Comparison of ENCODE assay signal across 8 mouse cellular contexts in the genomic region with DNA sequence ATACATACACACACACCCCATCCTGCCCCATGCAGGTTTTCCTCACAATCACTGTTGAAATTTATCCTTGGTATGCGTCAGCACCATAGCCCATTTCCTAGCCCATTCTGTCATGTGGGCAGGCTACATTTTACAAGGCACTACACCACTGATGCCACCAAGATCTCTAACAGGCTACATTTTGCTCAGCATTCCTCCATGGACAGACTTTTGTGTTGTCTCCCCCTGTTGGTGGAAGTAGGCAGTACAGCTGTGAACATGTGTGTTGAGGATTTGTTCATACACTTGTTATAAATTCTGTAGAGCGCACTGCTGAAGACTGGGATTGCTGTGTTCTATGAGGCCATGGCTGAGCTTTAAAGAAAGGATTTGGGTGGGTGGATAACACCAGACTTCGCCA. TPM values are rescaled to one million over a fixed set of nuclear protein-coding genes. Genes with fewer than 3 reads are reported as not detected.
DNase-seq lines count a peak whose midpoint lies in the region; ATAC-seq and TF ChIP-seq lines count a peak whose summit lies in the region.

No protein-coding gene starts in this region.

- no peak for TF ChIP-seq POLR2A in kidney, adult 2 months (IDR thresholded peaks at IDR 0.05; ENCODE audit: low read depth, low read length)
- no peak for TF ChIP-seq POLR2A in thymus, adult 2 months (IDR thresholded peaks at IDR 0.05; ENCODE audit: control insufficient read depth, extremely low read depth, insufficient read depth, low read length, poor library complexity)

- no peak overlapping the region for H3K27ac ChIP-seq in kidney, adult 2 months (ENCODE audit: insufficient read depth, low read depth, low read length)
- no peak overlapping the region for H3K27ac ChIP-seq in kidney, embryonic 16.5 days (ENCODE audit: low read length)
- no peak overlapping the region for H3K27ac ChIP-seq in forebrain, embryonic 14.5 days (ENCODE audit: low read depth, low read length)
- H3K27ac ChIP-seq in liver, embryonic 13.5 days, result no peak overlapping the region
- H3K27ac ChIP-seq in neural tube, embryonic 14.5 days (ENCODE audit: low read depth, low read length), result no peak overlapping the region
- H3K27ac ChIP-seq in thymus, adult 2 months (ENCODE audit: control insufficient read depth, insufficient read depth, low read length), result no peak overlapping the region

- TF ChIP-seq CTCF in kidney, adult 2 months (conservative IDR thresholded peaks at IDR 0.05; ENCODE audit: insufficient read depth, insufficient read length, low read depth, low read length), result peak; percentile 61
- TF ChIP-seq CTCF in thymus, adult 2 months (IDR thresholded peaks at IDR 0.05; ENCODE audit: borderline replicate concordance, control insufficient read depth, extremely low read depth, insufficient read depth, low read length, poor library complexity), result no peak

- no peaks in the 10 kb centered on the region for H3K36me3 ChIP-seq in kidney, adult 2 months (ENCODE audit: control insufficient read depth, insufficient read depth, low read length)
- H3K36me3 ChIP-seq in kidney, embryonic 16.5 days (ENCODE audit: insufficient read depth, low read length), result peaks cover 47% of the 10 kb centered on the region
- peaks cover 75% of the 10 kb centered on the region for H3K36me3 ChIP-seq in forebrain, embryonic 14.5 days (ENCODE audit: control insufficient read depth, insufficient read depth, low read length)
- H3K36me3 ChIP-seq in liver, embryonic 13.5 days, result peaks cover 11% of the 10 kb centered on the region
- peaks cover 39% of the 10 kb centered on the region for H3K36me3 ChIP-seq in neural tube, embryonic 14.5 days (ENCODE audit: control insufficient read depth, insufficient read depth, low read length)
- H3K36me3 ChIP-seq in thymus, adult 2 months (ENCODE audit: control insufficient read depth, insufficient read depth, low read length), result peaks cover 18% of the 10 kb centered on the region

- H3K4me1 ChIP-seq in kidney, adult 2 months (ENCODE audit: control insufficient read depth, insufficient read depth, low read length), result peaks cover 17% of the 10 kb centered on the region
- H3K4me1 ChIP-seq in kidney, embryonic 16.5 days (ENCODE audit: insufficient read depth, low read length), result peaks cover 11% of the 10 kb centered on the region
- no peaks in the 10 kb centered on the region for H3K4me1 ChIP-seq in forebrain, embryonic 14.5 days (ENCODE audit: control insufficient read depth, insufficient read depth, low read length)
- H3K4me1 ChIP-seq in liver, embryonic 13.5 days (replicated peaks), result peaks cover 30% of the 10 kb centered on the region
- no peaks in the 10 kb centered on the region for H3K4me1 ChIP-seq in neural tube, embryonic 14.5 days (ENCODE audit: control insufficient read depth, insufficient read depth, low read length)
- H3K4me1 ChIP-seq in thymus, adult 2 months (replicated peaks; ENCODE audit: control insufficient read depth, insufficient read depth, low read length), result no peaks in the 10 kb centered on the region

- no peak for ATAC-seq in kidney, embryonic 16.5 days (ENCODE audit: low FRiP score, low TSS enrichment)
- ATAC-seq in cerebellum, adult (ENCODE audit: insufficient number of reproducible peaks, low FRiP score, low TSS enrichment), result peak; percentile 42; the same call in 1 of the 2 replicates
- ATAC-seq in forebrain, embryonic 14.5 days, result peak; percentile 42
- ATAC-seq in liver, embryonic 13.5 days (ENCODE audit: low read depth), result no peak
- peak; percentile 49 for ATAC-seq in neural tube, embryonic 14.5 days (ENCODE audit: low read depth)

- H3K27me3 ChIP-seq in kidney, adult 2 months (replicated peaks; ENCODE audit: control insufficient read depth, insufficient read depth, low read length), result no peaks in the 10 kb centered on the region
- H3K27me3 ChIP-seq in kidney, embryonic 16.5 days (ENCODE audit: insufficient read depth, low read length), result no peaks in the 10 kb centered on the region
- H3K27me3 ChIP-seq in forebrain, embryonic 14.5 days (replicated peaks; ENCODE audit: control insufficient read depth, insufficient read depth, low read length), result no peaks in the 10 kb centered on the region
- no peaks in the 10 kb centered on the region for H3K27me3 ChIP-seq in liver, embryonic 13.5 days
- H3K27me3 ChIP-seq in neural tube, embryonic 14.5 days (ENCODE audit: control insufficient read depth, insufficient read depth, low read length), result no peaks in the 10 kb centered on the region
- no peaks in the 10 kb centered on the region for H3K27me3 ChIP-seq in thymus, adult 2 months (ENCODE audit: control insufficient read depth, insufficient read depth, low read length)

- no peak overlapping the region for H3K9ac ChIP-seq in kidney, embryonic 16.5 days (replicated peaks; ENCODE audit: low read length)
- H3K9ac ChIP-seq in forebrain, embryonic 14.5 days (ENCODE audit: low read length), result no peak overlapping the region
- no peak overlapping the region for H3K9ac ChIP-seq in liver, embryonic 13.5 days
- H3K9ac ChIP-seq in neural tube, embryonic 14.5 days (replicated peaks; ENCODE audit: low read depth, low read length), result no peak overlapping the region

- peak; percentile 78 for DNase-seq in kidney, adult 2 months
- DNase-seq in forebrain, embryonic 14.5 days (ENCODE audit: low spot score), result peak; percentile 89
- peak; percentile 89 for DNase-seq in kidney, postnatal 10 days
- peak; percentile 41 for DNase-seq in liver, embryonic 13.5 days
- peak; percentile 79 for DNase-seq in thymus, adult 2 months

- 78% methylated on average over 3 of the region's 3 CpGs for WGBS in kidney, adult 2 months
- WGBS in kidney, embryonic 16.5 days, result 75% methylated on average over 3 of the region's 3 CpGs
- 73% methylated on average over 3 of the region's 3 CpGs for WGBS in forebrain, embryonic 14.5 days
- WGBS in liver, embryonic 13.5 days (ENCODE audit: insufficient replicate concordance), result 51% methylated on average over 3 of the region's 3 CpGs
- 71% methylated on average over 3 of the region's 3 CpGs for WGBS in neural tube, embryonic 14.5 days
- 86% methylated on average over 3 of the region's 3 CpGs for WGBS in thymus, adult 2 months

- H3K9me3 ChIP-seq in kidney, embryonic 16.5 days (ENCODE audit: low read length), result no peaks in the 10 kb centered on the region
- H3K9me3 ChIP-seq in forebrain, embryonic 14.5 days (replicated peaks; ENCODE audit: control insufficient read depth, low read length), result no peaks in the 10 kb centered on the region
- no peaks in the 10 kb centered on the region for H3K9me3 ChIP-seq in liver, embryonic 13.5 days (replicated peaks)
- H3K9me3 ChIP-seq in neural tube, embryonic 14.5 days (ENCODE audit: control insufficient read depth, low read length), result no peaks in the 10 kb centered on the region

- H3K4me3 ChIP-seq in kidney, adult 2 months (ENCODE audit: insufficient read depth, low read depth, low read length), result no peak overlapping the region
- no peak overlapping the region for H3K4me3 ChIP-seq in kidney, embryonic 16.5 days (ENCODE audit: low read length)
- H3K4me3 ChIP-seq in forebrain, embryonic 14.5 days (ENCODE audit: low read depth, low read length), result no peak overlapping the region
- H3K4me3 ChIP-seq in liver, embryonic 13.5 days (replicated peaks), result no peak overlapping the region
- no peak overlapping the region for H3K4me3 ChIP-seq in neural tube, embryonic 14.5 days (ENCODE audit: low read depth, low read length)
- no peak overlapping the region for H3K4me3 ChIP-seq in thymus, adult 2 months (ENCODE audit: control insufficient read depth, insufficient read depth, low read length)

- H3K4me2 ChIP-seq in kidney, embryonic 16.5 days (replicated peaks; ENCODE audit: low read depth, low read length), result no peak overlapping the region
- no peak overlapping the region for H3K4me2 ChIP-seq in forebrain, embryonic 14.5 days (ENCODE audit: low read length)
- no peak overlapping the region for H3K4me2 ChIP-seq in liver, embryonic 13.5 days
- H3K4me2 ChIP-seq in neural tube, embryonic 14.5 days (ENCODE audit: low read depth, low read length), result no peak overlapping the region

RNA-seq across cellular contexts. Expression of a gene that starts 21.7 kb away (rescaled TPM):
- 28.7 and 44.4 TPM in 2 replicates for polyA plus RNA-seq in kidney, adult 2 months (2012; rRNA removed)
- 17.8 and 19.6 TPM in 2 replicates for polyA plus RNA-seq in kidney, embryonic 16.5 days (2015; fragmentation: Nextera tagmentation; extraction: Ambion mirVana)
- polyA plus RNA-seq in forebrain, embryonic 14.5 days (2014; fragmentation: Nextera tagmentation; extraction: Ambion mirVana), result 44.4 and 50.9 TPM in 2 replicates
- polyA plus RNA-seq in liver, embryonic 13.5 days (2015; fragmentation: Nextera tagmentation; extraction: Ambion mirVana), result 1.5 and 1.7 TPM in 2 replicates
- 60.8 and 75.0 TPM in 2 replicates for polyA plus RNA-seq in neural tube, embryonic 14.5 days (2014; fragmentation: Nextera tagmentation; extraction: Ambion mirVana)
- 170 and 184 TPM in 2 replicates for polyA plus RNA-seq in thymus, adult 2 months (2012; rRNA removed)

RNA-seq across cellular contexts. Expression of a gene that starts 33.4 kb away (rescaled TPM):
- 2.7 and 3.2 TPM in 2 replicates for polyA plus RNA-seq in kidney, adult 2 months (2012; rRNA removed)
- 0.85 and 1.0 TPM in 2 replicates for polyA plus RNA-seq in kidney, embryonic 16.5 days (2015; fragmentation: Nextera tagmentation; extraction: Ambion mirVana)
- 0.61 and 0.93 TPM in 2 replicates for polyA plus RNA-seq in forebrain, embryonic 14.5 days (2014; fragmentation: Nextera tagmentation; extraction: Ambion mirVana)
- polyA plus RNA-seq in liver, embryonic 13.5 days (2015; fragmentation: Nextera tagmentation; extraction: Ambion mirVana), result 0.18 and 0.22 TPM in 2 replicates
- polyA plus RNA-seq in neural tube, embryonic 14.5 days (2014; fragmentation: Nextera tagmentation; extraction: Ambion mirVana), result 0.82 and 1.1 TPM in 2 replicates
- 0.75 and 1.1 TPM in 2 replicates for polyA plus RNA-seq in thymus, adult 2 months (2012; rRNA removed)

RNA-seq across cellular contexts. Expression of a gene that starts 33.7 kb away (rescaled TPM):
- 2.0 and 3.6 TPM in 2 replicates for polyA plus RNA-seq in kidney, adult 2 months (2012; rRNA removed)
- 58.2 and 65.1 TPM in 2 replicates for polyA plus RNA-seq in kidney, embryonic 16.5 days (2015; fragmentation: Nextera tagmentation; extraction: Ambion mirVana)
- 23.8 and 31.6 TPM in 2 replicates for polyA plus RNA-seq in forebrain, embryonic 14.5 days (2014; fragmentation: Nextera tagmentation; extraction: Ambion mirVana)
- polyA plus RNA-seq in liver, embryonic 13.5 days (2015; fragmentation: Nextera tagmentation; extraction: Ambion mirVana), result 114 and 126 TPM in 2 replicates
- polyA plus RNA-seq in neural tube, embryonic 14.5 days (2014; fragmentation: Nextera tagmentation; extraction: Ambion mirVana), result 5.1 and 7.6 TPM in 2 replicates
- 170 and 243 TPM in 2 replicates for polyA plus RNA-seq in thymus, adult 2 months (2012; rRNA removed)

RNA-seq across cellular contexts. Expression of a gene that starts 51.2 kb away (rescaled TPM):
- 88.3 and 95.6 TPM in 2 replicates for polyA plus RNA-seq in kidney, adult 2 months (2012; rRNA removed)
- polyA plus RNA-seq in kidney, embryonic 16.5 days (2015; fragmentation: Nextera tagmentation; extraction: Ambion mirVana), result 105 and 143 TPM in 2 replicates
- polyA plus RNA-seq in forebrain, embryonic 14.5 days (2014; fragmentation: Nextera tagmentation; extraction: Ambion mirVana), result 117 and 132 TPM in 2 replicates
- polyA plus RNA-seq in liver, embryonic 13.5 days (2015; fragmentation: Nextera tagmentation; extraction: Ambion mirVana), result 50.5 and 52.3 TPM in 2 replicates
- 175 and 181 TPM in 2 replicates for polyA plus RNA-seq in neural tube, embryonic 14.5 days (2014; fragmentation: Nextera tagmentation; extraction: Ambion mirVana)
- 57.8 and 59.0 TPM in 2 replicates for polyA plus RNA-seq in thymus, adult 2 months (2012; rRNA removed)

Comparison
In these comparisons a context has a peak if more than half of its experiments do, and no peak if none do; other contexts are left out.
1. ATAC-seq: peak in cerebellum, adult (single experiment), forebrain, embryonic 14.5 days (single experiment) and neural tube, embryonic 14.5 days (single experiment); none in kidney, embryonic 16.5 days (single experiment) and liver, embryonic 13.5 days (single experiment).
2. Peak in every context shown above with its lines, with median percentiles within 50 percentile points of each other: DNase-seq.